Mouse (Mus musculus) left cerebral cortex, postnatal 36 days (tissue): Measurements from ENCODE around the gene Rundc1. TPM values are rescaled to one million over a fixed set of nuclear protein-coding genes. Genes with fewer than 3 reads are reported as not detected.
"Not testable (repeated sequence)": the region's sequence is repeated elsewhere in the genome, so short reads cannot be mapped to it uniquely, and the experiment has no call there.

Experiments used
- DNase-seq, 2 experiments: peaks; one replicate each; pipeline ENCODE4 v3.0.0; 2021 to 2022; ENCODE audit warnings: low spot score in 2 of 2, mixed read lengths in 1 of 2
- intact Hi-C: fragments of 180-260 bp; cut with DNase I; formaldehyde crosslinking; loops from one replicate; pipeline ENCODE4 v1.15.1; 2025
- total RNA-seq, 2 experiments: library from RNA; stranded (reverse); gene quantifications; 2 replicates each; pipeline ENCODE4 v1.2.3; 2021

The Rundc1 gene
- total RNA-seq, 2 experiments from 2014 or later, result 32.7 to 40.6 TPM

DNA sequence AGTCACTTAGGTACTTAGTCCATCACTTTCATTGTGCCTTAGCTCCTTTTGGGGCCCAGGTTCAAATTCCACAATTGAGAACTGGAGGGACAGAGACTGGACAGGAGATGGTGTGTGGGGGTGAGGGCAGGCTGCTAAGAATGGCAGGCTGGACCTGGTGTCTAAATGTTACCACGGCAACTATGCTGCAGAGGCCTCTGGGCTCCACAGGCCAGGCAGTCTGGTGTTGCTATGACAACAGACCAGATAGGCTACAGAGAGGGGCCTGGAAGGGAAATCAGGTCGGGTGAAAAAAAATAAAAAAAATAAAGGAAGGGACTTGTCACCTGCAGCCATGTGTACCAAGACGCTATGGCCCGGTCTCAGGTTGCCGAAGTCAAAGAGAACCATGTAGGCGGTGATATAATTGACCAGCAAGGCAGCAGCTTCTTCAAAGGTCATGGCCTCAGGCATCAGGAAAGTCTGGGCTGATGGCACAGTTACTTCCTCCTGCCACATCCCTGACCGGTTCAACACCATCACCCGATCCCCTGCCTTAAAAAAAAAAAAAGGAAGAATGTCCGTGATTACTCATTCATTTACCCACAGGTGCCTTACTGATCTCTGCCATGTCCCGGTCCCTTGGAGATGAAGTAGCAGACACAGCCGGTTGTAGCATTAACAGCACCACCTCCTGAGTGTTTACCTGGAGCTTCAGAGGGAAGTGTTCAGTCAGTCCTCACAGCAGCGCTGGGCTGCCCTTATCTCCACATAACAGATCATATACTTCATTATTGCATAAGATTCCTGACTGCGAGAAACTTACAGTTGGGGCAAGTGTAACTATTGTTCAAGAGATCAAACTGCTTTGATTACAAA, 37.9 kb downstream of the Rundc1 start:
- DNase-seq, result no peak
- intact Hi-C loops, result no loop called here

DNA sequence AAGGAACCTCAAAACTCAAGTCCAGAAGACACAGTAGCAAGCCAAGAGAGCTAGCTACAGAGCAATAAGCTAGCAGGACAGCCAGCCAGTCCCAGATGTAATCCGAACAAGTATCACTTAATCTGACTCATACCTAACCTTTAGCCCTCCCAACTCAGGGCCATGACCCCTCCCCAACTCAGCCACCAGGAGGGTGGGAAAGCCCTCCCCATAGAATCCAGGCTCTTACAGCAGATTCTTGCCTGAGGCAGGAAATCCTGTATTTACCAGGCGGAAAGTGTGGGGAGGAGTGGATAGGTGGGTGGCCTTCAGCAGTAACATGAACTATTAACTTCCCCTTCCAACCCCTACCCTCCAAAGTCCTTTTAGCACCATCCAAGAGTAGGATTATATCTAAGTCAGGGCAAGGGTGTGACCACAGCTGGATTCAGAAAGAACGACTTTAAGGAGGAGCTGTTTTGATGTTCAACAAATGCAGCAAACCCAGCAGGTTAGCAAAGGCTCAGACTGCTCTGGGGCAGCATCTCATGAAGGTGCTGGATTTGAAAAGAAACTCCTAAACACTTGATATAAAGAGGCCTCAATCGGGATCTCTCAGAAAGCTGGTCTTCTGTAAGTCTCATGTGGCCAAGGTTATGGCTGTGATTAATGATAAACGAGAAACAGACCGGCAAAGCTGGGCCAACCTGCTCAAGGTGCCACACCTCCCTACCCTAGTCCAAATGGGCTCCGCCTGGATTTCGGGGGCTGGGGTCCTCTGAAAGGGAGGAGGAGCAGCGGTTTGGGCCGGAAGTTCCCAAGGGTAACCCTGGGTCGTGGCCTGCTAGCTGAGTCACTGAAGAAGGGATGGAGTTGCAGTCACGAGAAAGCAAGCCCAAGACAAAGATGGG, 39.6 kb downstream of the Rundc1 start, which contains the start of gene Rnd2:
Gene Rnd2 (plus strand): TSS at position 789 of the 890 bp plus-strand sequence.
- intact Hi-C loops, result no loop called here
- DNase-seq, result peak in 1 of 2 experiments; percentile 7

DNA sequence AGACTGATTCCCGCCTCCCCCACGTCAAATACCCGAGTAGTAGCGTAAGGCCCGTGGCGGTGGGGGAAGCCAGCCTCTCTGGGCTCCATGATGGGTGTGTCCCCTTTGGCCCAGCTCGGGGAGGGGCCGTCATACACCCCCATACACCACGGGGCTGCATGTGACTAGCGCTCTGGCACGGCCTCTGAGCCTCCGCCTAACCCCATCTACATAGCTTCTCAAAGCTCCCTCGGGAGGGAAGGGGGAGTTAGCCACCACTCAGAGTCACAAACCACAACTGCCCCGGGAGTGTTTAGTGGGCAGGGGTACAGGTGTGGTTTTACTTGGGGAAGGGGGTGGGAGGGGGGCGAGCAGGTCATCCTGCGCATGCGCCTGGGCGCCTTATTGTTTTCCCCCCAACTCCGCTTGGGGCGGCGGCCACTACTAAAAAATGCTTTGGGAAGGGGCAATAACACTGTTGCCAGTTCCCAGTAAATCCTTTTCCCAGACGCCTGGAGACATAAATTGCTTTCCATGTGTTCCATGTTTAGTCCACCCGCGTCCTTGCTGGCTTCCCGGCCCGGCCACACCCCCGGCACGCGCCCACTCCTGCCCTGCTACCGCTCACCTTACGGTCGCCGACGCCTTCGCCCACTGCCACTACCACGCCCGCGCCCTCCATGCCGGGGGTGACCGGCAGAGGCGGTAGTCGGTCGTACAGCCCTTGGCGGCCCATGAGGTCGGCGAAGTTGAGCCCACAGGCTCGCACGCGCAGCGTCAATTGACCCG, 40.4 kb downstream of the Rundc1 start:
- peak; percentile 22 to 32 for DNase-seq
- intact Hi-C loops, result no loop called here

DNA sequence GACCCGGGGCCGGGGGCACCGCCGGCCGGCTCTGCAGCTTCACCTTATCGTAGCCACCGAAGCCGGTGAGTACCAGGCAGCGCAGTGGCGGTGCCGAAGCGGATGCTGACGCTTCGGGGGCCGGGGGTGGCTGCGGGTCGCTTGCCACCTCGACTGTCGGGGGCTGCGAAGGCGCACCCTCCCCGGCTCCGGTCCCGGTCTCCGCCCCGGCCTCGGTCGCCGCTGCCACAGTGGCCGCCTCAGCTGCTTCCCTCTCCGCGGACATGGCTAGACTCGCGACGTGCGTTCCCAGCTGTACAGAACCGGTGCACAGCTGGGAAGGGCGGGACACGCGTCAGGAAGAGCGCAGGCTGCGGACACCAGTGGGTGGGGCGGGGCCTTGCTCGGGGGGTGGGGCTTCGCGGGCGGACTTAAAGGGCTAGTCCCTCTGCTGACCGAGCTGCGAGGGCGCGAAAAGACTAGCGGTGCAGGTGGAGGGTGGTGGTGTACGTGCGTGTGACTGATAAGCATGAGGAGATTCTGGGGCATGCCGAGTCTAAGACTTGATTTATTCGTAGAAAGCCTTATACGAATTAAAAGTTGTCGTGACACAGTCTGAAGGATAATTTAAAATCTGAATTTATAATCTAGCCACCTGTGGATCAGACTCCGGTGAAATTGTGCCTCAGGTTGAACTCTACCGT, 41.1 kb downstream of the Rundc1 start, which contains the start of gene Vat1:
Gene Vat1 (minus strand): TSS at position 362 of the 683 bp plus-strand sequence.
- peak; percentile 50 to 64 for DNase-seq
- intact Hi-C loops, result loop anchor here (2.0 kb wide), 1 partner anchor 87 kb away; the partner anchor contains the start of gene Nbr1

DNA sequence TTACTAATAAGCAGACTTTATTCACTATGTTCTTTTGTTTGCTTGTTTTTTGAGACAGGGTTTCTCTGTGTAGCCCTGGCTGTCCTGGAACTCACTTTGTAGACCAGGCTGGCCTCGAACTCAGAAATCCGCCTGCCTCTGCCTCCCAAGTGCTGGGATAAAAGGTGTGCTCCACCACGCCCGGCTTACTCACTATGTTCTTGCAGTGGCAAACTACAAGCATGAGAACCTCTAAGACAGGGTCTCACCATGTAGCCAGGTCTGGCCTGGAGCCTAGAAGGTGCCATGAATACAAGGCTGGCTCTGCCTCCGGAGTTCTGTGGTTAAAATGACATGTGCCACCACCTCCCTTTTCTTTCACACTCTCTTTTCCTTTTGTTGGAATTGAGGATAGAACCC, 41.7 kb downstream of the Rundc1 start:
- intact Hi-C loops, result loop anchor here (2.0 kb wide), 1 partner anchor 86 kb away; the partner anchor contains the start of gene Nbr1
- DNase-seq, result not testable (repeated sequence)

DNA sequence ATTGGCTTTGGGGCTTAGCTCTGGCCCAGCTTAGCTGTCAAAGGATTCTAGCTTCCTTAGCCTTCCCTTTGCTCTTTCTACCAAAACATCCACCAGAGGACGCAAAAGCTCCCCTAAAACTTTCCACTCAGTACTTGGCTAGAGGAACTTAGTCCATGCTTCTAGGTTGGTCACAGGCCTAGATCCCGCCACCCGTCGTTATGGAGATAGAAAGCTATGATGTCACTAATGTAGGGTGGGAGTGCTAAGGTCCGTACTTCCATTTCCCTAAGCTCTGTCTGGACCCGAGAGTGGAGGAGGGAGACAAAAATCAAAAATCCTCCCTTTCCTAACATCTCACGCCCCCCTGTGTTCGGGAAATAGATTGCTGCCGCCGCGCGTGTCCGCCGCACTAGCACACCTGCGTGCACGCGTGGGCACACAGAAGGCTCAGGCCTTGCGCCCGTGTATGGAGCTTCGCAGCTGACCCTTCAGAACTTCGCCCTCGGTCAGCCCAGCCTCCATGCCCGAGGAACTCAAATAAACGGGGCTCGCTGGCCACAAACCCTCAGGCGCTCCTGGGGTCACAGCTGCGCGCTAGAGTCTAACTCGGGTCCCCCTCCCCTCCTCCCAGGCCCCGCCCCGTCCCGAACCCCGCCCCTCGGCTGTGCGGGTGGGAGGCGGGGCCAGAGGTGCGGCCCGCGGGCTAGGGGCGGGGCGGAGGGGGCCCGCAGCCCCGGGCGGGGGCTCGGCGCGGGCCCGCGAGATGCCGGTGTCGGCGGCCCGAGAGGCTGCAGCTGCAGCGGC, 42.8 kb downstream of the Rundc1 start:
- DNase-seq, result peak; percentile 47 to 55
- intact Hi-C loops, result loop anchor here (2.0 kb wide), 2 partner anchors 51 to 85 kb away; partner anchors contain the start of gene Nbr1

DNA sequence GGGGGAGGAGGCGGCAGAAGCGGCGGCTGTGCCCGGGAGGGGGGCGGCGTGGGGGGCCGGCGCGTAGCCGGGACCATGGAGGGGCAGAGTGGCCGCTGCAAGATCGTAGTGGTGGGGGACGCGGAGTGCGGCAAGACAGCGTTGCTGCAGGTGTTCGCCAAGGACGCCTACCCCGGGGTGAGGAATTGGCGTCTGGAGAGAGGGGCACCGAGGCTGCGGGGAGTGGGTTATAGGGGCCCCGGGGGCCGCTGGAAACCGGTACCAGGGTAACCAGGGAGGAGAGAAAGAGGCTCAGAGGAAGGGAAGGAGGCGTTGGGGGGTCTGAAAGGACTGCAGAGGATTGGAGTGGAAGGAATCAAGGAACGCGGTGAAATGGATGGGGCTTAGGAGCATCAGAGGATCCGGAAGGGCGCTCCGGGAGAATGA, 43.4 kb downstream of the Rundc1 start:
- DNase-seq, result peak in 1 of 2 experiments; percentile 25
- intact Hi-C loops, result loop anchor here (2.0 kb wide), 1 partner anchor 51 kb away; no protein-coding TSS in a partner anchor

DNA sequence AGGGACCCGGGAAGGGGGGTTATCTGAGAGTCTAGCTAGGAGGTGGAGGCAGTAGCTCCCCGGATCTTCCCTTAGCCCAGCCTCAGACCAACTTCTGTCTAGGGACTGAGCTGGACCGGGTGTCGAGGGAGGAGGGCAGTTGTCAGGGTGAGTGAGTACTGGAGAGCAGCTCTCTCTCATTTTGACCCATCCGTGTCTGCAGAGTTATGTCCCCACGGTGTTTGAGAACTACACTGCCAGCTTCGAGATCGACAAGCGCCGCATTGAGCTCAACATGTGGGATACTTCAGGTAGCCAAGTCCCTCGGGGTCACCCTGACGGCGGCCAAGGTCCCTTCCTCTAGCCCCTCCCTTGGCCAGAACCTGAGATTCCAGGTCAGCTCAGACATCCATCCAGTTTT, 43.8 kb downstream of the Rundc1 start:
- intact Hi-C loops, result loop anchor here (2.0 kb wide), 1 partner anchor 50 kb away; no protein-coding TSS in a partner anchor
- no peak for DNase-seq

DNA sequence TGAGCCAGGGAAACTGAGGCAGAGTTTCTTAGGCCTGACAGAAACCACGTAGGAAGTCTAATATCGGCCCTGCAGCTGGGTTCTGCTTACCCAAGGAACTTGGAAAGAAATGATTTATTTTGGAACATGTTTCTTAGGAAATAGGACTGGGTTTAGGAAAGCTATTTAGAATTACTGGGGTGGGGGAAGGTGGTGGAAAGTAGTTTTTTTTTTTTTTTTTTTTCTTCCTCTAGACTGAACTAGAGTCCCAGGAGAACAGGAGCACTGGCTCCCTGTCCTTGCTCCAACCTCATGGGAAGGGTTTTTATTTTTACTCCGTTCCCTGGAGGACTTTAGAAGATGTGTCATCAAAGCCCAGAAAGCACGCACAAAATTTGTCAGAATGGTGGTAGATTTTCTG, 44.3 kb downstream of the Rundc1 start:
- intact Hi-C loops, result loop anchor here (2.0 kb wide), 1 partner anchor 50 kb away; no protein-coding TSS in a partner anchor
- no peak for DNase-seq

DNA sequence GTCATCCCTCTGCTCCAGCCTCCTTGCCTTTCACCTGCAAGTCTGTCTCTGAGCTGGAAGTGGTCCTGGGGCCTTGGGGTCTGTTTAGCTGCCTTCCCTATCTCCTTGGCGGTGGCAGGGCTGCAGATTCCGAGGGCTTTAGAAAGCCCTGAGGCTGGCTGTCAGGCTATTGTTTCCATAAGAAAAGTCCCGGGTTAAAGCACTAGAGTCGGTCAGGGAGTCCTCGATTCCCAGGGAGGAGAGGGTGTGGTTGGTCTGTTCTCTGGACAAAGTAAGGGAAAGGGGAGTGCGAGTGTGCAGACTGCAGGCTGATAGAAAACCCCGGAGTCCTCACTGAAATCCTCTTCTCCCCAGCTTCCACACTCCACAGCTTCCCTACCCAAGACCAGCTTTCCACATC, 45.3 kb downstream of the Rundc1 start:
- intact Hi-C loops, result no loop called here
- no peak for DNase-seq

DNA sequence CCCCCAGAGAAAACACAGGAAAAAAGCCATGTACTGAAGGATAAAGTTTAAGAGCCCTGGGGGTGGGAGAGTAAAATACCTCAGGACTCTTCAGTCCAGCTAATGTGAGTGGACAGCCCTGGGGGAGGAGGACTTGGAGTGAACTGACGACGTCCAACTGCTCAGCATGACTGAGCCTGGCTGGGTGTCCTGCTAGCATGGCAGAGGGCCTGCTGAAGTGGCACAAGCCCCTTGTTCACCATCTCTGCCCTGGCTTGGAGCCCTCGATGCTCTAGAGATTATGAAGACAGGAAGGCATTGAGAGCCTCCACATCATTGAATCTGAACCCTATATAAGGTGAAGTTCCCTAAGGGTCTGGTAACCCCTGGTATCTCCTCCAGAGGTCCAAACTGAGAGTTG, 47.0 kb downstream of the Rundc1 start:
- DNase-seq, result no peak
- intact Hi-C loops, result no loop called here

DNA sequence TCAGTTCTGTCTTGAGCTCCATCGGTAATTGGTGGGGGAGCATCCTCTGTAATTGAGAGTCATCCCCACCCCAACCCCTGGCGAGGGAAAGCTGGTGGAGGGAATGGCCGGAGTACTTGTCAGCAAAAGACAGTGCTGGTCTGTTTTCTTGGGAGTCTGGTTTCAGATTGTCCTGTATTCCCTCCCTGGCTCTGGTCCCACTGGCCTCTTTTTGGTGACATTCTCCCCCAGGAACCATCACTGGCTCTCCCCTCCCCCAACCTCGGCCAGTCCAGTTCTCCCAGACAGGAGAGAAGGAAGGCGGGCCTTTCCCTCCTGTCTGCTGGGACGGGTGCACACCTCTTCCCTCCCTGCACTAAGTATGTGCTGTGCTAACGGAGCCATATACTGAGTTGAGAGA, 47.5 kb downstream of the Rundc1 start:
- intact Hi-C loops, result no loop called here
- peak in 1 of 2 experiments; percentile 21 for DNase-seq

DNA sequence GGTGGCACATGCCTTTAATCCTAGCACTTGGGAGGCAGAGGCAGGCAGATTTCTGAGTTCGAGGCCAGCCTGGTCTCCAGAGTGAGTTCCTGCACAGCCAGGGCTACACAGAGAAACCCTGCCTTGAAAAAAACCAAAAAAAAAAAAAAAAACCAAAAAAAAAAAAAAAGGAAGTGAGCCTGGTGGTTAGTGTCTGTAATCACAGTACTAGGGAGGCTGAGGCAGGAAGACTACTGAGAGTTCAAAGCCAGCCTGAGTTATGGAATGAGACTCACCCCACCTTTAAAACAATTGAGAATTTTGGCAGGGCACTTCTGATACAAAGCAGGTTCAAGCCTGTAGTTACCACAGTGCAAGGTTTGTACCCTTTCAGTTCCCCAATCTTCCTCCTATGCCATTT, 48.8 kb downstream of the Rundc1 start:
- intact Hi-C loops, DNase-seq: not testable (repeated sequence)

DNA sequence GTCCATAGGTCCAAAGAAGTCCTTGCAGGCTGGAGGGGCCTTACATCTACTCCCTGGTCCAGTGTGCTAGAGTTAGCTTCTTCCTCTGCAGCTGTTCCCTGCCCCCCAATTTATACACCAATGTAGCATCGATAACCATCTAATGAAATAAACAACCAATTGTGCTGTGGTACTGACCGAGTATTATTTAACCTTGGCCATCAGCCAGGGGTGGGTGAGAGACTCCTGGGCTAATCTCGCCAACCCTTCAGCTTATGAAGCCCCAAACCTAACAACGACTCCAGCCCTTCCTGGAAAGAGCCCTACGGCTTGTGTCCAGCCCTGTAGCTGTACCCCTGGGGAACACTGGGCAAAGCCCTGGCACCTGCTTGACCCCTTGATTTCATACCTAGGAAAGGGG, 49.4 kb downstream of the Rundc1 start:
- intact Hi-C loops, result no loop called here
- no peak for DNase-seq

DNA sequence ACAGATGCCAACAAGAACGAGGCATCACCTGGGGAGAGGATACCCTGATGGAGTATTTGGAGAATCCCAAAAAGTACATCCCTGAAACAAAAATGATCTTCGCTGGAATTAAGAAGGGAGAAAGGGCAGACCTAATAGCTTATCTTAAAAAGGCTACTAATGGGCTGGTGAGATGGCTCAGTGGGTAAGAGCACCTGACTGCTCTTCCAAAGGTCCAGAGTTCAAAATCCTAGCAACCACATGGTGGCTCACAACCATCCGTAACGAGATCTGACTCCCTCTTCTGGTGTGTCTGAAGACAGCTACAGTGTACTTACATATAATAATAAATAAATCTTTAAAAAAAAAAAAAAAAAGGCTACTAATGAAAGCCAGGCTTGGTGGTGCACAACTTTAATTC, 51.5 kb downstream of the Rundc1 start:
- intact Hi-C loops, DNase-seq: not testable (repeated sequence)

DNA sequence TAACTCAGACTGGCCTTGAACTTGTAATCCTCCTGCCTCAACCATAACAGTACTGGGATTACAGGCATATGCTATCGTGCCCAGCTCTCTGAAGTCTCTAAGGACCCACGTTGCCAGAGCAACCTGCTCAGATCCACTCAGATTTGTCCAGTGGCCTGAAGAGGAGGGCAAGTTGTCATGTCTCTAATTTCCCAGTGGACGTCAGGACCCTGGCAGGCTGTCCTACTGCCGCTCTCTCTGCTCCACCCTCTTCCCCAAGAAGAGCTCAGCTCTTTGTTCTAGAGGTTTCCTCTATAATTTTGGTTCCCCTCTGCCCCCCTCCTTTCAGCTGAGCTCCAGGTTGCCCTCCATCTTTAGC, 52.3 kb downstream of the Rundc1 start:
- intact Hi-C loops, result no loop called here
- DNase-seq, result no peak

DNA sequence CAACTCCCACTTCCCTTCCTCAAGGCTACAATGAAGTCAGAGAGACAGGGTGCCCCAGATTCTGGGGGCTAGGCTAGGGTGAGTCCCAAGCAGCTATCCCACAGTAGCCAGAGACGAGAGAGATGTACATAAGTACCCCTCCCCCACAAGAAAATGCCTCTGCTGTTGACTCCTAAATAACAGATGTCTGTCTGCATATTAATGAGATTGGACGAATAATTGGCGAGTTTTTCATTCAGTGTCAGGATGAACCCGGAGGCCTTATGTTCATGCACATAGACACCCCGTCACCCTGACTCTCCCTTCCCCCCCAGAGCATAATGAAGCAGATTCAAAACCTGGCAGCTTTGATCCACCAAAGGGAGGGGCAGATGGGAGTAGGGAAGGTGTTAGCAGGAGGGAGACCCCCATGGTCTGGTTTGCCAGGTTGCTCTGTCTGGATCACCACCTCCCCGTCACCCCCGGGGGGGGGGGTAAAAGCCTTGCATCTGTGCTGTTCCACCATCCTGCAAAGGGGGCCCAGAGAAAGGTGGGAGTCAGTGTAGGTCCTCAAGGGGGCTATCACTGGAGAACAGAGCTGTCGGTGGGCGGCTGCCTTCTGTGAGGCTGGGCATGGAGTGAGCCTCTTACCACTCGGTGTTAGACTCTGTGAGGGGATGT, 52.8 kb downstream of the Rundc1 start:
- intact Hi-C loops, result no loop called here
- no peak for DNase-seq
